Mouse (Mus musculus) gastrocnemius, postnatal 14 days (tissue): ENCODE data around the gene Lfng. TPM values are rescaled to one million over a fixed set of nuclear protein-coding genes. Genes with fewer than 3 reads are reported as not detected.

Experiments used
- DNase-seq: peaks from one replicate; pipeline ENCODE4 v3.0.0; 2021; ENCODE audit warnings: mixed read lengths
- intact Hi-C: fragments of 180-260 bp; cut with DNase I; formaldehyde crosslinking; loops from one replicate; pipeline ENCODE4 v1.15.1; 2025; ENCODE audit warnings: low total_unique reads
- total RNA-seq, 2 experiments: library from RNA; stranded (reverse); gene quantifications; 2 replicates each; pipeline ENCODE4 v1.2.3; 2021

Gene Lfng
- total RNA-seq, 2 experiments from 2014 or later = 5.6 to 9.8 TPM

DNA sequence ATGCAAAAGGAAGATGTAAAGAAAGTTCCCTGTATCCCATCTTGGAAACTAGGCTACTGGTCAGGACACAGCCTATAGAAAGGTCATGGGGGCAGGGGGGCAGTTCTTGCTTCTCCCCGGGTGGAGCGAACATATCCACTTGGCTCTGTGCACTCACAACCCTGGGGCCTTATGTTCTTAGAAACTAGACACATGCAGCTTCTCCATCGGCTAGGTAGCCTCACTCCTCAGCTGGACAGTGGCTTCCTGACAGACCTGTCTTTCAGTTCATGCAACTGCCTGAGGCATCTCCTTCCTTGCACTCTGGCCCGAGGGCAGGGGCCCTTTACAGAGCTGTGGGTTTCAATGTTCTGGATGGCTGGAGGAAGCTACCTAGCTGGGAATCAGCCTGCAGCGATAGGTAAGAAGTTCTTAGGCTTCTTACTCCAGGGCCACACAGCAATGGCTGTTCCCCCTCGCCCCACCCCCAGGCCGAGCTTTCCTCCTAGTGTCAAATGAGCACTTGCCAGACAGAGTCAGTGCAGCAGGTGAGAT, 42.8 kb downstream of the Lfng start:
- intact Hi-C loops = no loop called here
- DNase-seq = no peak

DNA sequence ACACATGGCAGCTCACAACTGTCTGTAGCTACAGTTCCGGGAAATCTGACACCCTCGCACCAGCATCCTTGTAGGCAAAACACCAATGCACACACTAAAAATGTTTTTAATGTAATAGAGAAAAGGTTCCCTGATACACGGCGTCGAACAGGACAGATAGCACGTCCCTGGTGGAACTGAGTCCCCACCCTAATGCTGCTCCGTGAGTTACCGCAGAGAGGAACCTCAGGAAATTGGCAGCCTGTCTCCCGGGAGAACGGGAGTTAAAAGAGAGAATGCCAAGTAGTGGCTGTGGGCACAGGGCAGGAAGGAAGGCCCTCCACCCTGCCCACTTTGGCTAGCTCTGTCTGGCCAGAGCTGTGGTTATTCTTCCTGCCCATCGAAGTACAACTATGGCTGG, 44.1 kb downstream of the Lfng start:
- no peak for DNase-seq
- intact Hi-C loops = no loop called here

DNA sequence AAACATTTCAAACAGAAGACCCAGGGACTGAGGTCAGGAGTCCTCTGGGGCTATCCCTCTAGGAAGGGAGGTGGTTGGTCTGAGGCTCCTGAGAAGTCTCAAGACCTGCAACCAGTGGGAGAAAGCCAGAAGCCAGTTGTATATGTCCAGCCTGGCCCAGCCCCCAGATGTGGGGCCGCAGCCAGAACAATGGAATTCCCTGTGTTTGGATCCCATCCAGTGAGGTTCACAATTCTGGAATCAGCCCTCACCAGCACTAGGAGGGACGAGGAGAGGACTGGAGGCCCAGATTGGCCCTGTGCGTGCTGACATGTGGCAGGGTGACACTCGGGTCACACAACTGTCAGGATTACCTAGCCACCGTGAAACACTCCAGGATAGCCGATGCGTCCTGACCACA, 45.5 kb downstream of the Lfng start:
- no peak for DNase-seq

DNA sequence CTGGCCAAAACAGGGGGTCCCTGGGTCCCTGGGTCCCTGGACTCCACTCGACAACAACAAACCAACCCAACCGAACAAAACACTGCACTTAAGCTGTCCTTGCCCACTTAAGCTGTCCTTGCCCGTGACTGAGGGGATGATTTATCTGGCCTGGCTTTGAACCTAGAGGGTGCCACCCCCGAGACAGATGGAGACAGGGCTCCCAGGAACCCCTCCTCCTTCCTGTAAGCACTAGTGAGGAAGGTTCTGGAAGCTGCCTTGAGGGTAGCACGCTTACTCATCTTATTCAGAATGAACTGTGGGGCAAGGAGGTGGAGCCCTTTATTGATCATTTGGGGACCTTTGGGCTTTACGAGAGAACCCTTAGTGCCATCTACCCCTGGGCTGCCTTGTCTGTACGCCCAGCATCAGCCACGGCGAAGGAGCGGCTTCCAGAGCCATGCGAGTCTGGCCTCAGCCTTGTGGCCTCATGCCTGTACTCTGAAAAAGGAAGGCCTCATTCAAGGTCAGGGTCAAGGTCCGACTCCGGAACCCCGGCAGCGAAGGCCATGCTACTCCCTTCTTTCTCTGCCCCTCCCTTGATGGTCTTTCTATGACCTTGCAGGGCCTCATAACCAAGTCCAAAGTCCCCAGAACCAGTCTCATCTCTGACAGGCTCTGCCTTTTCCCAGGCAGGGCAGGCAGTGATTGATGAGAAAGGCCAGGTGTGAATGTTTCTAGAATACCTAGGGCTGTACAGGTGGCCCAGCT, 47.2 kb downstream of the Lfng start:
- DNase-seq = no peak
- intact Hi-C loops = no loop called here

More for the DNA sequence above, 45.5 kb downstream of the Lfng start:
- intact Hi-C loops = no loop called here

DNA sequence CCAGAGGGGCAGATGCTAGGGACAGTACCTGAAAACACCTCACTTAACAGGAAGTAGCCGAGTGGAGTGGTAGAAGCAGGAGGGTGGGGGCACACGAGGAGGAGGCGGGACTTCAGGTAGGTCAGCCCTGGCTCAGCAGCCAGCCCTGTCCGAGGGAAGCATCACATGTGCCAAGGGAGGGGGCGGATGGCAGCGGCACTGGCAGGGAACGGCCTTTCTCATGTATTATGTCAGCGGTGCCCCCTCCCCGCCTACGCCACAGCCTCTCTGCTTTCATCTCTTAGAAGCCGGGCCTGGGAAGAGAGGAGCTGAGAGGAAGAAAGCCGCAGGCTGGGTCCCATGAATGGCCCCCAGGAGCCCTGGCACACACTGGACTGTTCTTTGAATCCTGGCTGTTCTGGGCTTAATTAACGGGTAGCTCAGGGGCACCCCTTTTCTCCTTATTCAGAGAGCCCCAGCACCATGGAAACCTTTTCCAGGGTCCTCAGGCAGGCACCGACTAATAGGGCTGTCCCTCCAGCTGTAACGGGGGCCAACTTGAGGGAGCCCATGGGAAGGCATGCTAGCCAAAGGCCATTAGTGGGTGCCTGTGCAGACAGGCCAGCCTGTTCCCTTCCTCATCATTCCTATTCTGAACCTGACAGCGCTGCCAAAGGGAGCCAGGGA, 52.6 kb downstream of the Lfng start:
- intact Hi-C loops = loop anchor here (5.0 kb wide), 2 partner anchors 37 to 122 kb away; no protein-coding TSS in a partner anchor

DNA sequence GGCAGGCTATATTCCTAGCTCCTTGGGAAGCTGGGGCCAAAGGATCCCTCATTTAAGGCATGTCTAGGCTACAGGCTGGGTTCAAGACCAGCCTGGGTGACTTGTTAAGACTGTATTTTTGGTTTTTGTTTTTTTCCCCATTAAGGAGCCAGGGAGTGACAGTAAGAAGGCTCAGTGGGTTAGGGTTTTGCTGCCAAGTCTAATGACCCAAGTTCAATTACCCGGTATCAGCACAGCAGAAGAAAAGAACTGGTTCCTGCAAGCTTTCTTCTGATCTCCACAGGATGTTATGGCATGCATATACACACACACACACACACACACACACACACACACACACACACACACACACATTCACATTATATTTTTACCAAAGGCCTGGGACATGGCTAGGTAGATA, 53.3 kb downstream of the Lfng start:
- DNase-seq = no peak
- intact Hi-C loops = loop anchor here (5.0 kb wide), 2 partner anchors 38 to 123 kb away; no protein-coding TSS in a partner anchor

More for the DNA sequence above, 52.6 kb downstream of the Lfng start:
- no peak for DNase-seq

DNA sequence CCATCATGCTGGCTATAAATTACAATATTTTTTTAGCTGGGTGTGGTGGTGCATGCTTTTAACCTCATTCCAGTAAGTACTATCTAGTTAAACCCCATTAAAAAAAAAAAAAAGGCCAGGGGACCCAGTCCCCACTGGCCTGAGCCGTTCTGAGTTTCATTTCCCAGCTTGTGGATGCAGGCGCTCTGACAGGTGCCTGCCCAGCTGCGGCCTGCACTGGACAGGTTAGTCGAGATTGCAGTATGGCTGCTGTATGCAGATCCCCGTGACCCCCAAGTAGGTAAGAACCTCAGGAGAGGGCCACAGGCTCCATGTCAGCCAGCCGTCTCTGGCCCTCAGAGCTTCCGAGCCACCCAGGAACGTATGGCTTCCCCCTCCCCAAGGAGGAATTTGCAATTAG, 54.3 kb downstream of the Lfng start:
- no peak for DNase-seq
- intact Hi-C loops = loop anchor here (5.0 kb wide), 2 partner anchors 39 to 124 kb away; no protein-coding TSS in a partner anchor

DNA sequence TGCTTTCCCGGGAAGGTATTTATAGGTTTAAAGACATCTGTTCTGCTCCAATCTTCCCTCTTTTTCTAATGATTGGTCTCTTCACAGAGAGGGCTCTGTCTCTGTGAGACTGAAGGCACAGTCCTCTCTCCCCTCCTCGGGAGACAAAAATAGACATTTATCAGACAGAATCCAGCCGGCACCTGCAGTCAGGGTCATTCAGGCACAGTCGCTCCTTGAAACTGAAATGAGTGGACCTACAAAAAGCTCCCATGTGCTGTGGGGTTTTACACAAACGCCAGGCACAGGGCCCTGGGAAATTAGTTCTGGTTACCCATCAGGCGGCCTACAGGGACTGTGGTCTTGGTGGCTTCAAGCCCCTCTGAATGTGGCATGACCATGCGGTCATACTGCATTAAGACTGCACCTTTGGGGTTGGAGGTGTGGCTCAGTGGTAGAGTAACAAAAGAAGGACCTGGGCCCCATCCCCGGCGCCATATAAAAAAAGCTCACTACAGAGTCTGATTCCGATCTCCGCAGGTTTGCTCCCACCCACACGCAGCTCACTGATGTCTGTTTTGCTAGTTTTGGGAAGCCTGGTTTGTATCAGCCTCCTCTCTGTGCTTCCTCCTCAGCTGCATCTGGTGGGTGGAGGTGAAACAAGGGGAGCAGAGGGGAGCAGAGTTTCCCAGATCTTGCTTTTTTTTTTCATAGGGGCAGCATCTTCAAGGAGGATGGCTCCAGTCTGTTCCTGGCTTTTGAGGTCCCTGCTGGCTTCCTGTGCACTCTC, 54.9 kb downstream of the Lfng start:
- no peak for DNase-seq
- intact Hi-C loops = loop anchor here (5.0 kb wide), 2 partner anchors 40 to 125 kb away; no protein-coding TSS in a partner anchor

DNA sequence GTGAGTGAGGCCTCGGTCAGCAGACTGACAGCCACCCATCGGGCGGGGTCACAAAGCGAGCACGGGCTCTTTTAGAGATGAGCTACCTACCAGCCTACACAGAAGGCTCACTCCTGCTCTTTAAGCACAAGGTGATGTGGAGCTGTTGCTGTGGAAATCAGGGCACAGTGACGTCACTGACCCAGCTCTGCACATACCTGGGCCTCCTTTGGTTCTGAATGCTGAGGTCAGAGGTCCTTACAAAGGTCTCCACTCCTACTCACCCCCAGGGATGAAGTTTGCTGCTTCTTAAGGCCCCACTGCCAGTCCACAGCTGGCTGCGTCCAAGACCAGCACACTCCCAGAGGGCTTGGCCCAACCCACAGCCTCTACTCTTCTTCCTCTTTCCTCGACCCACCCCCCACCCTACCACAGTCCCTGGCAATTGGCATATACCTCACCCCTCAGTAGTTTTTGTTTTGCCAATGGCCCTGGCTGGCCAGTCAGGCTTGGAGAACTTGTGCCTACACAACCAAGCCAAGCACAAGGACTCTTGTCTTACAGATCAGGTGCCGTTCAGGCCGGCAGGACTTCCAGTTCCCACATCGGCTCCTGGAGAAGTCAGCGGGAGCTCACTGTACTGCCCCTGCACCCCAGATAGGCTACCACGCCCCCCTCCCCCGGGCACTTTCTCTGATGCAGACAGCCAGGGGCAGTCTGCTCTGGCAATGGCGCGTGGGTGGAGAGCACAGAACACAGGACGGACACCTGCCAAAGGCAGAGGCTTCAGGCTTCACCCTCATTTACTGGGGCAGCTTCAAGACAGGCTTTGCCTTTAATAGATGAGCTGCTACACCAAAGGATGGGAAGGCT, 55.8 kb downstream of the Lfng start:
- no peak for DNase-seq
- intact Hi-C loops = loop anchor here (5.0 kb wide), 2 partner anchors 41 to 126 kb away; no protein-coding TSS in a partner anchor

DNA sequence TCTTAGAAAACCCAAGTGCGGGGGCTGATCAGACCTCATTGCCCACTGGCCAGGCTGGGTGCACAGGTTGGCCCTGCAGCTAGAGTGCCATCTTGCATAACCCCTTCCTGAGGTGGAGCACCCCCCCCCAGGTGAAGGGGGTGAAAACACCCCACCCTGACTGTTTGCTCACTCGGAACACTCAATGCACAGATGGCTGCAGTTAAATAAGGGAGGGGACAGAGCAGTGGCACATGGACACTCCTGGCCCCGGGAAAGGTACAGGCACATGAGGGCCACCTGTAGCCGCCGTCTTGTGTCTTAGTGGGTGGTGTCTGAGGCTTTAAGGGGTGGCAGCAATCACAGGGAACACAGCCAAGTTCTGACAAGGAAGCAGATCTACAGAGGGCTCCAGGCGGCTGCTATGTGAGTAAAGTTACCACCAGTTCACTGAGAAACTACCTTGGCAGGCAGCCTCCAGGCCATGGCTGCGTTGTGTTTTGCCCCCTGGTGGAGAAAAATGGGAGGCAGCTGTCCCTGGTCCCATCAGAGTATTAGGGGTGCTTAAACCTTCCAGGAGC, 56.6 kb downstream of the Lfng start:
- peak; percentile 65 for DNase-seq
- intact Hi-C loops = loop anchor here (5.0 kb wide), 2 partner anchors 41 to 126 kb away; no protein-coding TSS in a partner anchor

Other genes with a start within 250 kb of the Lfng start
- gene Snx8, start 218.1 kb upstream of the Lfng start, total RNA-seq = 1 to 10 TPM; 9.0 to 9.8 TPM
- gene Eif3b, start 188.0 kb upstream of the Lfng start, total RNA-seq = 10 to 100 TPM; 81.7 to 88.9 TPM
- not detected for gene Gm4869, start 161.7 kb upstream of the Lfng start, total RNA-seq
- 10 to 100 TPM in 1 of 2 experiments, 1 to 10 TPM in 1; 9.7 to 10.6 TPM for gene Chst12, start 101.8 kb upstream of the Lfng start, total RNA-seq
- not detected for gene Grifin, start 42.2 kb upstream of the Lfng start, total RNA-seq
- 10 to 100 TPM; 16.9 to 22.5 TPM for gene Ttyh3, start 41.7 kb downstream of the Lfng start, total RNA-seq
- 1 to 10 TPM; 4.4 to 5.1 TPM for gene Iqce, start 95.1 kb downstream of the Lfng start, total RNA-seq
- 1 to 10 TPM; 6.7 TPM for gene Brat1, start 97.7 kb downstream of the Lfng start, total RNA-seq
- gene Amz1, start 116.8 kb downstream of the Lfng start, total RNA-seq = under 1 TPM; 0.24 to 0.43 TPM
- gene Gna12, start 223.1 kb downstream of the Lfng start, total RNA-seq = 10 to 100 TPM; 26.6 to 35.0 TPM